Mouse (Mus musculus) heart, embryonic 13.5 days (tissue): ENCODE measurements at regions not wholly inside any gene's neighbourhood (a gene's known extent, or its start where the extent isn't known, plus 50 kb on each side); places are given as distances from the start of the nearest gene placed in this dataset.

Experiments used
- ATAC-seq: fragments of 200-750 bp; cut with Nextera tagmentation; 2 replicates; pipeline ENCODE4 v1.8.0; 2017; ENCODE audit warnings: moderate TSS enrichment; ENCODE audit not compliant: insufficient number of reproducible peaks, low FRiP score, low TSS enrichment; ENCODE audit errors: extremely low read depth
- H3K27ac ChIP-seq: fragments of 300-500 bp; sonication (generic); replicated peaks from 2 replicates; pipeline ENCODE4 v1.5.1; 2015; ENCODE audit warnings: moderate library complexity, mild to moderate bottlenecking, inconsistent platforms
- H3K27me3 ChIP-seq: fragments of 300-500 bp; sonication (generic); replicated peaks from 2 replicates; pipeline ENCODE4 v1.6.1; 2015; ENCODE audit warnings: mild to moderate bottlenecking, inconsistent platforms
- H3K36me3 ChIP-seq: fragments of 300-500 bp; sonication (generic); 2 replicates; pipeline ENCODE4 v1.6.1; 2015; ENCODE audit warnings: mild to moderate bottlenecking, inconsistent platforms
- H3K4me1 ChIP-seq: fragments of 300-500 bp; sonication (generic); 2 replicates; pipeline ENCODE4 v1.6.1; 2015; ENCODE audit warnings: inconsistent platforms
- H3K4me2 ChIP-seq: fragments of 300-500 bp; sonication (generic); 2 replicates; pipeline ENCODE4 v1.6.1; 2015; ENCODE audit warnings: inconsistent platforms, mild to moderate bottlenecking, moderate library complexity
- H3K4me3 ChIP-seq: fragments of 300-500 bp; sonication (generic); 2 replicates; pipeline ENCODE4 v1.5.1; 2015; ENCODE audit warnings: moderate library complexity, mild to moderate bottlenecking, inconsistent platforms
- H3K9ac ChIP-seq: fragments of 300-500 bp; sonication (generic); 2 replicates; pipeline ENCODE4 v1.6.1; 2015; ENCODE audit warnings: inconsistent platforms, mild to moderate bottlenecking, moderate library complexity
- H3K9me3 ChIP-seq: fragments of 300-500 bp; sonication (generic); 2 replicates; pipeline ENCODE4 v1.6.1; 2016; ENCODE audit warnings: inconsistent platforms
- WGBS: fragments of 180-500 bp; shearing (Covaris S2); methylation state at CpG from one replicate; pipeline ENCODE4 v1.1.7; 2015; ENCODE audit warnings: mixed read lengths; 5-methylcytosine and 5-hydroxymethylcytosine counted together

DNA sequence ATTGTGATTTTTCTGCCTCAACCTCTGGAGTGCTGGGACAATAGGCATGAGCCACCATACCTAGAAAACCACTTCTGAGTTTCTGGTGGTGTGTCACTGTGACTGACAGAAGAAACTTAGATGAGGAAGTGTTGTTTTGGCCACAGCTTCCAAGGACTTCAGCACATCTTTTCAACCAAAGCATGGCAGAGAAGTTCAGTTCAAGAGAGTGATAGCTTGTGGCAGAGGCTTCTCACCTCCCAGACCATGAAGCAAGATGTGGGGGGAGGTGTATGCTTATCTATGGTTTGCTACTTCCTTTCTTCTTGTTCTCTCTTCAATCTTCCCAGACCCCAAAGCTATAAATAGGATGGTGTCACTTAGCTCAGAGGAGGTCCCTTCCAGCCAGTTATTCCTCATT lies 753.3 kb downstream of the Car8 start:
- H3K27me3 ChIP-seq = no peaks in the 10 kb centered on the region
- no peak for ATAC-seq
- no peaks in the 10 kb centered on the region for H3K36me3 ChIP-seq
- H3K27ac ChIP-seq = no peak overlapping the region
- no peaks in the 10 kb centered on the region for H3K9me3 ChIP-seq
- no peak overlapping the region for H3K4me3 ChIP-seq
- no peak overlapping the region for H3K4me2 ChIP-seq
- H3K4me1 ChIP-seq = peaks cover 4% of the 10 kb centered on the region
- H3K9ac ChIP-seq = no peak overlapping the region

DNA sequence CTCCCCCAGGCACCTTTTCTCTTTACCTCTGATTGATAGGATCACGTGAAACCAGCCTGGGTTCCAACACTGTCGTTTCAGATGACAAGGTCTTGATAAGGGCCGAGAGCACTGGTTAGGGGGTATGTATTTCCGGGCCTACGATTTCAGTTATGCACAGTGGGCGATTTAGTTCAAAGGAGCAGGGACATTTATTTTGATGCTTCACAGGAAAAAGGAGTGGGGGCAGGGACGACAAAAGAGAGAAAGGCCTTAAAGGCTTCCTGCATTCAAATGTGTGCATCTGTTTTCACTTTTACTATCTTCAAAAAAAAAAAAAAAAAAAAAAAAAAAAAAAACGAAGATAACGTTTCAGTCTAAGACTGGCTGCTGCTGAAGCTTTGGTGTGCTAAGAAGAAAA lies 783.7 kb downstream of the Car8 start:
- Histone ChIP-seq H3K4me3 (peak overlapping the region; percentile 29), H3K9me3 (no peaks in the 10 kb centered on the region), H3K4me1 (peaks cover 7% of the 10 kb centered on the region; the same call in 1 of the 2 replicates), H3K27ac (0 out of 2 replicates have a peak overlapping the region, but pooled peaks have one; percentile 12), H3K27me3 (no peaks in the 10 kb centered on the region), H3K9ac (no peak overlapping the region), H3K36me3 (no peaks in the 10 kb centered on the region), H3K4me2 (peak overlapping the region; percentile 57)
- 7% methylated on average over 9 of the region's 9 CpGs for WGBS
- no peak for ATAC-seq

DNA sequence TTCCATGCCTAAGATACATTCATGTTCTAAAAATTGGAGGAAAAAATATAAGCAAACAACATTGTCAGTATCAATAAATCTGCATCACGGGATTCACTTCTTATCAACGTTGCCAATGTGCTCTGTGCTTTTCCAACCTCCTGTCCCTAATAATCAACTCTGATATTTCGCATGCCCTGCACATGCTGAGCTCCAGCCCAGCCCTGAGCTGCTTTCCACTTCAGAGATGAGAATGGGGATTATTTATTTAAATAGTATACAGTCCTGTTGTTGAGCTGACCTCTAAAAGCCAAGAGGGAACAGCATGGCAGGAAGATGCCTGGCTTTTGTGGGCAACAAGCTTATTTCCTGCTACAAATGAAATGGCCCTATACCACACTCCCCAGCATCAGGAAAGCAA lies 786.2 kb downstream of the Car8 start:
- peaks cover 7% of the 10 kb centered on the region; the same call in 1 of the 2 replicates for H3K4me1 ChIP-seq
- no peak overlapping the region for H3K27ac ChIP-seq
- no peak for ATAC-seq
- H3K4me3 ChIP-seq = no peak overlapping the region
- H3K9me3 ChIP-seq = no peaks in the 10 kb centered on the region
- H3K36me3 ChIP-seq = no peaks in the 10 kb centered on the region
- 49% methylated on average over 3 of the region's 3 CpGs for WGBS
- H3K9ac ChIP-seq = no peak overlapping the region
- H3K4me2 ChIP-seq = no peak overlapping the region
- H3K27me3 ChIP-seq = no peaks in the 10 kb centered on the region

DNA sequence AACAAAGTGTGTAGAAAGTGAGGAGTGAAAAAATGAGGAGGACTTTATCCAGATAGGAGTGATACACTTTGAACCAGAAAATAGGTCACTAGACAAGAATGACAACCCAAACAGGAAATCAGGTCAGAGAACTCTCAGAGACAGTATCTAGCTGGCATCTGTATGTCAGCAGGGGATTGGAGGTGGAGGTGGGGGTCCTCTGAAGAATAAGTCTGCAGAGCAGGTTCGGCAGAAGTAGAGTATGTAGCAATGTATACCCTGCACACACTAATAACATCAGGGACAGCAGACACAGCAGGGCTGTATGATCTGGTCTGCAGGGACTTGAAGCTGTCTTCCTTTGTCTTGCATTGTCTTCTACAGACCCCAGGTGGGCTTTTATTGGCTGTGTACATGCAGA lies 787.9 kb downstream of the Car8 start:
- no peak overlapping the region for H3K4me2 ChIP-seq
- peaks cover 7% of the 10 kb centered on the region; the same call in 1 of the 2 replicates for H3K4me1 ChIP-seq
- no peak overlapping the region for H3K27ac ChIP-seq
- ATAC-seq = no peak
- no peaks in the 10 kb centered on the region for H3K27me3 ChIP-seq
- no peak overlapping the region for H3K9ac ChIP-seq
- 47% methylated on average over 1 of the region's 1 CpGs for WGBS
- H3K36me3 ChIP-seq = no peaks in the 10 kb centered on the region
- H3K4me3 ChIP-seq = no peak overlapping the region
- H3K9me3 ChIP-seq = no peaks in the 10 kb centered on the region

DNA sequence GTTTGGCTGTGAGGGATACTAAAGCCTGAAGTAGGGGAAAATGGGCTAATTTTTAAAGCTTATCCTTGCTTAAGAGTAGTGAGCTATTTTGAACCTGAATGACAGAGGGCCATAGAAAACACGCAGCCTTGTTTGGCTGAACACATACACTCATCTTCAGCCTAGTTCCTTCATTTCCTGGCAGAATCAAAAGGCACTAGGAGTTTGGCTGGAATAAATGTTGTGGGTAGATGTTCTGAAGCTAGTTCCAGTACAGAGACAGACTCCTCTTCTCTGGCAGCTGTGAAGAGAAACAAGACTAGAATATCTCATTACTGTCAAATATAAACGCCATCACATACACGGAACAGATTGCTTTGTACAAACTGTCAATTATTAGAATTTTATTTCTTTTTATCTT lies 809.5 kb downstream of the Car8 start:
- Histone ChIP-seq H3K36me3 (no peaks in the 10 kb centered on the region), H3K9ac (no peak overlapping the region), H3K4me3 (no peak overlapping the region), H3K27ac (no peak overlapping the region), H3K4me1 (no peaks in the 10 kb centered on the region), H3K27me3 (no peaks in the 10 kb centered on the region), H3K4me2 (no peak overlapping the region), H3K9me3 (no peaks in the 10 kb centered on the region)
- ATAC-seq = no peak
- WGBS = 88% methylated on average over 3 of the region's 3 CpGs

DNA sequence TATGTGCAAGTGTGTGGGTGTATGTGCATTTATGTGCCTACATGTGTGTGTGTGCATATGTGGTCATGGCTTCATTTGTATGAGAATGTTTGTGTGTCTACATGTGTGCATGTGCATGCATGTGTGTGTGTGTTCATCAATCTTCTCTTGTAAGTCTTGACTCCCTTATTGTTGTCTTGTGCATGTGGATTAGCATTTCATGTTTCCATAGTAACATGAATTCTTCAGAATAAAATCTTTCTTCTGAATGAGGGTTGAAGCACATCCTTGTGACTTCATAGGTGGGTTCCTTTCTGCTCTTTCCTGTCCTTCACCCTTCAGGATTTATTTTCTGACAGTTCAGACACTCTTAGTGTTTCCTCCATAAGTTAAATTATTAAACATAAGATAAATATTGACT lies 814.8 kb downstream of the Car8 start:
- Histone ChIP-seq H3K9me3 (no peaks in the 10 kb centered on the region), H3K4me3 (no peak overlapping the region), H3K36me3 (no peaks in the 10 kb centered on the region), H3K4me1 (no peaks in the 10 kb centered on the region), H3K4me2 (no peak overlapping the region), H3K27ac (no peak overlapping the region), H3K27me3 (no peaks in the 10 kb centered on the region), H3K9ac (no peak overlapping the region)
- ATAC-seq = no peak

DNA sequence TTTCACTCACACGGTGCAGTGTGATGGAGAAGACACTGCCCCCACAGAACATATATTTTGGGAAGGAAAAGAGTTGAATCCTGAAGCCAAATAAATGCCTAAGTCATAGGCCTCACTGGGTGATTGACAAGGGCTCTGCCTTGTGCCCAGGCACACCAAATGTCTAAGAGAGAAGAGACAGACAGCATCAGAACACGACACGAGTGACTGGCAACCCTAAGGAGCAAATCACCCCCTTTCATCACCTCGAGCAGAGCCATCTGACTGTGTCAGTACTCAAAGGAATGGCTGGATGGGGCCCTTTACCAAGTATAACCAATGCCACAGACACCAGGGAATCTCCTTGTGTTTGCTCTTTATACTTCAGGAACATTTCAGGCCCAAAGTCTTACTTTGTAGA lies 815.6 kb downstream of the Car8 start:
- H3K9me3 ChIP-seq = no peaks in the 10 kb centered on the region
- ATAC-seq = no peak
- no peak overlapping the region for H3K9ac ChIP-seq
- H3K27me3 ChIP-seq = no peaks in the 10 kb centered on the region
- H3K36me3 ChIP-seq = no peaks in the 10 kb centered on the region
- WGBS = 52% methylated on average over 4 of the region's 4 CpGs
- H3K27ac ChIP-seq = no peak overlapping the region
- H3K4me1 ChIP-seq = no peaks in the 10 kb centered on the region
- no peak overlapping the region for H3K4me3 ChIP-seq
- H3K4me2 ChIP-seq = no peak overlapping the region

DNA sequence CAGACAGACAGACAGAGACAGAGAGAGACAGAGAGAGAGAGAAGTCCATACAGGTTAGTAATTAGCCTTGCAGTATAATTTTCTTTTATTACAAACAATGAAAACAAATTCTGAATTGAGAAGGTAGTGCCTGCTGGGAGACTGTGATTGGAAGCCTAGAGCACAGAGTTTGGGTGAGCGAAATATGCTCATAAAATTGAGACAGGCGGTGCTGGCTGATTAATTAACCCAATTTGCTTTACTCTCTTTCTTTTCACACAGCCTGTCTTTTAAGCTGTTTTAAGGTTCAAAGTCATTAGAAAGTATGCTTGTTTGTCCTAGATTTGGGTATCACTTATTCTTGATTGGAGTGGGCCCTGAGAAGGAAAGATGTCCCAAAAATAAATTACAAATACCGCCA lies 816.1 kb downstream of the Car8 start:
- H3K4me2 ChIP-seq = no peak overlapping the region
- WGBS = 85% methylated on average over 3 of the region's 3 CpGs
- ATAC-seq = no peak
- H3K36me3 ChIP-seq = no peaks in the 10 kb centered on the region
- H3K4me3 ChIP-seq = no peak overlapping the region
- no peaks in the 10 kb centered on the region for H3K9me3 ChIP-seq
- H3K9ac ChIP-seq = no peak overlapping the region
- H3K27me3 ChIP-seq = no peaks in the 10 kb centered on the region
- H3K4me1 ChIP-seq = no peaks in the 10 kb centered on the region
- no peak overlapping the region for H3K27ac ChIP-seq

DNA sequence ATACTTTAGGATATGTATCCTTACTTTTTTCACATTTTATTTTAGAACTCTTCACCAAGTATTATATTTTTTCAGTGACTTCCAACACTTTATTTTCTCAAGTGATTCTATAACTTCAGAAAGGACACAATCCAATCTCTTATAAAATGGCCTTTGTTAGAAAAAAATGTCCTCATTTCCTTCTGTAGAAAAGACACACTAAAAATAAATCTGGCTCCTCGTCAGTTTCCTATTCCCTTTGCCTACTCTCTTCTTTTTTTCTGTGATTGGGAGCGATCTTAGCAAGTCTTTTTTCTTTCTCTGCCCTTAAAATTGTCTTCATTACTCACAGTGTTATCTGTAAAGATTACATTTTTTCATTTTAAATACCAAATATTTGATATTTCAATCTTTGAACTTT lies 824.5 kb downstream of the Car8 start:
- H3K4me2 ChIP-seq = no peak overlapping the region
- WGBS = 43% methylated on average over 2 of the region's 2 CpGs
- H3K27ac ChIP-seq = no peak overlapping the region
- no peak for ATAC-seq
- no peaks in the 10 kb centered on the region for H3K36me3 ChIP-seq
- H3K27me3 ChIP-seq = no peaks in the 10 kb centered on the region
- H3K4me3 ChIP-seq = no peak overlapping the region
- H3K4me1 ChIP-seq = no peaks in the 10 kb centered on the region
- H3K9ac ChIP-seq = no peak overlapping the region
- H3K9me3 ChIP-seq = no peaks in the 10 kb centered on the region

DNA sequence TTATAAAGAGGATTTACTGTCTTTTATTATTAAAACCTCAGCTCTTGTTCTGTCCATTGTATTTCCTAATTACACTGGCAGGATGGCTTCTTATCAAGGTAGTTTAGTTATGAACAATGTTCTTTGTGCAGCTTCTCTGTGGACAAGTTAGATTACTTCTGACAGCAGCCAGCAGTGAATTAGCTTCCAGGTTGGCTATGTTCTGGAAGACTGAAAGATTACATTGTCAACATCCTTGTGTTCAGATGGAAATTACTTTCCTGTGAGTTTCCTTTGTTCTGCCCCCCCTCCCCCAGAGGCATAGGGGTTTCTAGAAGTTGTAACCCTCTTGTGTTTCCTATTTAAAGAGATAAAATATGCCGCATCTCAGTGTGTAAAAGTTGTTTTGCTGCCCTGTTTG lies 846.1 kb downstream of the Car8 start:
- Histone ChIP-seq H3K9ac (no peak overlapping the region), H3K27me3 (no peaks in the 10 kb centered on the region), H3K9me3 (no peaks in the 10 kb centered on the region), H3K4me2 (no peak overlapping the region), H3K4me3 (no peak overlapping the region), H3K4me1 (0 out of 2 replicates have a peak, but pooled peaks cover 3% of the 10 kb centered on the region), H3K36me3 (no peaks in the 10 kb centered on the region), H3K27ac (no peak overlapping the region)
- ATAC-seq = no peak
- WGBS = 34% methylated on average over 1 of the region's 1 CpGs

DNA sequence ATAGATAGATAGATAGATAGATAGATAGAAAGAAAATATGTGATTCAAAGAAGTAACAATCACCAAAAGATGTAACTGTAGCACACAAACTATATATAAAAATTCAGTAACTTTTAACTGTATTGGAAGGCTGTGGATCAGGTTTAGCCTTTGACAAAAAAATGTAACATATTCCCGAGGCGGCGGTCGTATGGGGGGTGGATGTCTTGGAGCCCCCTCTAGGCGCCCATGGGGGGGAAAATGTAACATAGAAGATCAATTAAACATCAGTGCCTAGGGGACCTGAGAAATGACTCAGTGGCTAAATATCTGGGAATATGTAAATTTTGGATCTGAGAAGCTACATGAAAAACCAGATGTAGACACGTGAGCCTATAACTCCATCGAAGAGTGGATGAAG lies 847.2 kb downstream of the Car8 start:
- Histone ChIP-seq H3K4me2 (no peak overlapping the region), H3K27ac (no peak overlapping the region), H3K4me1 (0 out of 2 replicates have a peak, but pooled peaks cover 3% of the 10 kb centered on the region), H3K9ac (no peak overlapping the region), H3K36me3 (no peaks in the 10 kb centered on the region), H3K4me3 (no peak overlapping the region), H3K27me3 (no peaks in the 10 kb centered on the region), H3K9me3 (no peaks in the 10 kb centered on the region)
- ATAC-seq = no peak
- 76% methylated on average over 7 of the region's 7 CpGs for WGBS

DNA sequence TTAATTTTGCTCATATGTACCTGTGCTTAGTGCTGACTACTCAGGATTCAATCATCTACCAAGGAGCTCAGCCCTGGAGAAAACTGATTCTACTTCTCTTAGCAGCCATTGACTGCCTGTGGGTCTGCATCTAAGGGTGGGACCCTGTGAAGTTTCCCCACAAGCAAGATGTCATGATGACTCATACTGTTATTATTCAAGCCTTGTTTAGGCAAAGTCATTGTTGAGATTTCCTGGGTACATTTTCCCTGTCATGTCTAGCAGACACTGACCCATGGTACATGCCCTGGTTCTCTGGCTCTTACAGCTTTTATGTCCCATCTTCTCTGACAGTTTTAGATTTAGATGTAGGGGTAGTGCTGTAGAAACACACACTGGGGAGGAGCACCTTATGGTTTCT lies 853.8 kb downstream of the Car8 start:
- Histone ChIP-seq H3K36me3 (no peaks in the 10 kb centered on the region), H3K4me1 (no peaks in the 10 kb centered on the region), H3K9me3 (no peaks in the 10 kb centered on the region), H3K27me3 (no peaks in the 10 kb centered on the region), H3K9ac (no peak overlapping the region), H3K4me3 (no peak overlapping the region), H3K4me2 (no peak overlapping the region), H3K27ac (no peak overlapping the region)
- ATAC-seq = no peak

DNA sequence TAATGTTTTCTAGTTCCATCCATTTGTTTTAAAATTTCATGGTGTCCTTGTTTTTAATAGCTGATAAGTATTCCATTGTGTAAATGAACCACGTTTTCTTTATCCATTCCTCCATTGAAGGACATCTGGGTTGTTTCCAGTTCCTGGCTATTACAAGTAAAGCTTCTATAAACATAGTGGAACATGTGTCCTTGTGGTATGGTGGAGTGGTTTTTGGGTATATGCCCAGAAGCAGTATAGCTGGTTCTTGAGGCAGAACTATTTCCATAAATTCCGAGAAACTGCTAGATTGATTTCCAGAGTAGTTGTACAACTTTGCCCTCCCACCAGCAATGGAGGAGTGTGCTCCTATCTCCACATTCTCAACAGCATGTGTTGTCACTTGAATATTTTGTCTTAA lies 858.8 kb downstream of the Car8 start:
- WGBS = 32% methylated on average over 2 of the region's 2 CpGs
- H3K27ac ChIP-seq = no peak overlapping the region
- no peaks in the 10 kb centered on the region for H3K4me1 ChIP-seq
- H3K36me3 ChIP-seq = no peaks in the 10 kb centered on the region
- no peaks in the 10 kb centered on the region for H3K27me3 ChIP-seq
- no peak overlapping the region for H3K4me2 ChIP-seq
- no peak overlapping the region for H3K4me3 ChIP-seq
- no peak for ATAC-seq
- no peak overlapping the region for H3K9ac ChIP-seq
- 0 out of 2 replicates have a peak, but pooled peaks cover 3% of the 10 kb centered on the region for H3K9me3 ChIP-seq
